Mouse (Mus musculus) myocyte (in vitro differentiated cells): ENCODE results near the gene Ikbip.

Experiments used
- CEBPB ChIP-seq: IDR thresholded peaks from 2 replicates; pipeline ENCODE4 v1.6.1; 2011; ENCODE audit warnings: mild to moderate bottlenecking, moderate library complexity; ENCODE audit not compliant: poor library complexity, insufficient read depth, severe bottlenecking
- POLR2A ChIP-seq: IDR thresholded peaks from one replicate; pipeline ENCODE4 v1.6.1; 2011; ENCODE audit warnings: low read depth, mild to moderate bottlenecking, control low read depth, moderate library complexity; ENCODE audit not compliant: insufficient read length
- USF1 ChIP-seq: IDR thresholded peaks from one replicate; pipeline ENCODE4 v1.6.1; 2011; ENCODE audit warnings: low read depth, mild to moderate bottlenecking, control low read depth, moderate library complexity

- TF ChIP-seq POLR2A = no peak
- TF ChIP-seq CEBPB = no peak
- no peak for TF ChIP-seq USF1
Observed at GRCm38 (mm10) chr10:91062355-91062754, 20.4 kb upstream of the Ikbip start.
